Mouse (Mus musculus) kidney, adult 2 months (tissue): ENCODE data around the gene Astn1.

Experiments used
- CTCF ChIP-seq: fragments of 200-500 bp; conservative IDR thresholded peaks from 2 replicates; pipeline ENCODE4 v1.5.1; 2011; ENCODE audit warnings: low read depth, mild to moderate bottlenecking, control low read depth, low read length, moderate library complexity, mixed read lengths; ENCODE audit not compliant: insufficient read depth, insufficient read length
- POLR2A ChIP-seq: fragments of 200-500 bp; IDR thresholded peaks from one replicate; pipeline ENCODE4 v1.6.1; 2011; ENCODE audit warnings: low read depth, low read length, control low read depth

DNA sequence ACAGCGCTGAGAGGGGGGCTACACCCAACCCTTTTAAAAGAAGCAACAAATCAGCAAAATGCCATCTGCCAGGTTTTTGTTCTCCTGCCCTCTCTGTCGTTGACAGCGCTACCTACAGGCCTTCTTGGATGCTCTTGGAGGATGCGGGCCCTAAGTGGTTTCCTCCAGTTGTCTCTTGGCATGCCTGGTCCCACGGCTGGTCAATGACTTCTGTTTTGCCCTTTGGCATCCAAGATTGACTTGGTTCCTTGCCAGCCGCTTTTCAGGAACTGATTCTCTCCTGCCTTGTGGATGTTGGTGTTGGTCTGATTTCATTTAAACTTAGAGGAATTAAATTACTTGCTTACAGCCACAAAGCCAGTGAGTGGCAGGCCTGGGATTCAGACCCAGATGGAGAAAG lies 38.7 kb upstream of the Astn1 start:
- TF ChIP-seq POLR2A: no peak
- no peak for TF ChIP-seq CTCF
